Mouse (Mus musculus) MEL (cell line): ENCODE data around the gene Abcc6. TPM values are rescaled to one million over a fixed set of nuclear protein-coding genes. Genes with fewer than 3 reads are reported as not detected.
A peak's percentile ranks its signal among the peaks of the same experiment; 100 is the strongest.

Experiments
- DNase-seq: peaks from one replicate; pipeline ENCODE4 v3.0.0; 2011; ENCODE audit warnings: low read depth, low spot score
- H3K27ac ChIP-seq: 2 replicates; pipeline ENCODE4 v1.5.1; 2012; ENCODE audit warnings: low read depth, mild to moderate bottlenecking, control low read depth, low read length, moderate library complexity; ENCODE audit not compliant: control insufficient read depth
- H3K27me3 ChIP-seq, 2 experiments: fragments of 150-350 bp in 1 of 2; sonication (generic) in 1 of 2; 2 replicates each; pipeline ENCODE4 v1.6.1; 2012; ENCODE audit warnings: low read length in 2 of 2, mild to moderate bottlenecking in 2 of 2, improper control_type of control experiment in 1 of 2, moderate library complexity in 1 of 2; ENCODE audit not compliant: insufficient read depth in 2 of 2, control insufficient read depth in 1 of 2
- H3K36me3 ChIP-seq, 2 experiments: 2 replicates each; pipeline ENCODE4 v1.6.1; 2012 to 2014; ENCODE audit warnings: low read length in 2 of 2, improper control_type of control experiment in 1 of 2, inconsistent platforms in 1 of 2, mild to moderate bottlenecking in 1 of 2; ENCODE audit not compliant: insufficient read depth in 2 of 2, control insufficient read depth in 1 of 2
- H3K4me1 ChIP-seq, 2 experiments: fragments of 150-350 bp in 1 of 2; sonication (generic) in 1 of 2; 2 replicates each; pipeline ENCODE4 v1.6.1; 2012; ENCODE audit warnings: low read length in 2 of 2, improper control_type of control experiment in 1 of 2, mild to moderate bottlenecking in 1 of 2; ENCODE audit not compliant: insufficient read depth in 2 of 2, control insufficient read depth in 1 of 2
- H3K4me3 ChIP-seq, 2 experiments: fragments of 150-350 bp in 1 of 2; sonication (generic) in 1 of 2; 2 replicates each; pipeline ENCODE4 v1.5.1; 2012; ENCODE audit warnings: low read depth in 2 of 2, low read length in 2 of 2, mild to moderate bottlenecking in 2 of 2, moderate library complexity in 2 of 2, control low read depth in 1 of 2, improper control_type of control experiment in 1 of 2; ENCODE audit not compliant: control insufficient read depth in 1 of 2, insufficient read depth in 1 of 2
- H3K79me2 ChIP-seq: 2 replicates; pipeline ENCODE4 v1.6.1; 2012; ENCODE audit warnings: mild to moderate bottlenecking, low read length, moderate library complexity; ENCODE audit not compliant: control insufficient read depth, poor library complexity, insufficient read depth
- H3K9ac ChIP-seq: 2 replicates; pipeline ENCODE4 v1.6.1; 2012; ENCODE audit warnings: low read depth, mild to moderate bottlenecking, control low read depth, low read length, moderate library complexity; ENCODE audit not compliant: control insufficient read depth, poor library complexity, severe bottlenecking
- H3K9me3 ChIP-seq: fragments of 150-350 bp; sonication (generic); replicated peaks from 2 replicates; pipeline ENCODE4 v1.6.1; 2012; ENCODE audit warnings: mild to moderate bottlenecking, low read length, improper control_type of control experiment, moderate library complexity; ENCODE audit not compliant: insufficient read depth
- CHD2 ChIP-seq: IDR thresholded peaks from 2 replicates; pipeline ENCODE4 v1.6.1; 2011; ENCODE audit warnings: low read length, improper control_type of control experiment
- CTCF ChIP-seq, 3 experiments: IDR thresholded peaks in 2 of 3; conservative IDR thresholded peaks in 1 of 3; 2 replicates each; pipeline ENCODE4 v1.5.1; 2011 to 2012; ENCODE audit warnings: low read length in 3 of 3, low read depth in 2 of 3, mild to moderate bottlenecking in 2 of 3, improper control_type of control experiment in 1 of 3, inconsistent platforms in 1 of 3, mixed read lengths in 1 of 3, moderate library complexity in 1 of 3; ENCODE audit not compliant: control insufficient read depth in 1 of 3, insufficient read depth in 1 of 3, poor library complexity in 1 of 3, severe bottlenecking in 1 of 3
- E2F4 ChIP-seq: IDR thresholded peaks from 2 replicates; pipeline ENCODE4 v1.6.1; 2011; ENCODE audit warnings: low read depth, low read length, improper control_type of control experiment, borderline replicate concordance
- EP300 ChIP-seq, 2 experiments: IDR thresholded peaks; 2 replicates each; pipeline ENCODE4 v1.6.1; 2011; ENCODE audit warnings: improper control_type of control experiment in 2 of 2, low read length in 2 of 2, low read depth in 1 of 2, mild to moderate bottlenecking in 1 of 2
- GATA1 ChIP-seq: IDR thresholded peaks from 2 replicates; pipeline ENCODE4 v1.6.1; 2011; ENCODE audit warnings: low read depth, low read length, improper control_type of control experiment
- KAT2A ChIP-seq: conservative IDR thresholded peaks from 2 replicates; pipeline ENCODE4 v1.6.1; 2012; ENCODE audit warnings: low read depth, low read length, improper control_type of control experiment, inconsistent platforms
- MAFK ChIP-seq: IDR thresholded peaks from 2 replicates; pipeline ENCODE4 v1.6.1; 2011; ENCODE audit warnings: low read depth, mild to moderate bottlenecking, low read length, improper control_type of control experiment, borderline replicate concordance
- MAX ChIP-seq: IDR thresholded peaks from 2 replicates; pipeline ENCODE4 v1.6.1; 2011; ENCODE audit warnings: low read length, improper control_type of control experiment
- MAZ ChIP-seq: IDR thresholded peaks from 2 replicates; pipeline ENCODE4 v1.6.1; 2012; ENCODE audit warnings: low read depth, mild to moderate bottlenecking, inconsistent platforms, low read length, improper control_type of control experiment
- MEF2A ChIP-seq: IDR thresholded peaks from 2 replicates; pipeline ENCODE4 v1.6.1; 2014; ENCODE audit warnings: low read depth, mild to moderate bottlenecking, inconsistent platforms, low read length, improper control_type of control experiment; ENCODE audit not compliant: poor library complexity, insufficient replicate concordance, severe bottlenecking; ENCODE audit errors: extremely low read depth
- MXI1 ChIP-seq: IDR thresholded peaks from 2 replicates; pipeline ENCODE4 v1.6.1; 2011; ENCODE audit warnings: mild to moderate bottlenecking, low read depth, low read length, improper control_type of control experiment
- POLR2AphosphoS2 ChIP-seq: IDR thresholded peaks from 2 replicates; pipeline ENCODE4 v1.6.1; 2011; ENCODE audit warnings: low read length, improper control_type of control experiment
- RAD21 ChIP-seq: IDR thresholded peaks from 2 replicates; pipeline ENCODE4 v1.6.1; 2011; ENCODE audit warnings: mild to moderate bottlenecking, low read depth, low read length, improper control_type of control experiment
- SIN3A ChIP-seq: IDR thresholded peaks from 2 replicates; pipeline ENCODE4 v1.6.1; 2012; ENCODE audit warnings: low read length, improper control_type of control experiment, inconsistent platforms
- TAL1 ChIP-seq: IDR thresholded peaks from 2 replicates; pipeline ENCODE4 v1.6.1; 2012; ENCODE audit warnings: mild to moderate bottlenecking, inconsistent platforms, low read length, moderate library complexity, mixed read lengths
- USF1 ChIP-seq: IDR thresholded peaks from 2 replicates; pipeline ENCODE4 v1.6.1; 2014; ENCODE audit warnings: low read depth, mild to moderate bottlenecking, inconsistent platforms, low read length, improper control_type of control experiment, moderate library complexity
- ZKSCAN1 ChIP-seq: IDR thresholded peaks from 2 replicates; pipeline ENCODE4 v1.6.1; 2012; ENCODE audit warnings: low read depth, mild to moderate bottlenecking, inconsistent platforms, low read length, improper control_type of control experiment, moderate library complexity
- polyA plus RNA-seq, 2 experiments: library from polyadenylated mRNA; stranded (reverse) in 1 of 2; unstranded in 1 of 2; fragments of >175 nt in 1 of 2; fragments of >200 nt in 1 of 2; gene quantifications; 2 replicates each; pipeline versions ENCODE4 v1.2.1 to v1.2.4; 2012; ENCODE audit warnings: low replicate concordance in 2 of 2, low read depth in 1 of 2; ENCODE audit not compliant: insufficient read length in 2 of 2, insufficient read depth in 1 of 2, missing spikeins in 1 of 2
- total RNA-seq: library from RNA; depleted of rRNA; stranded (reverse); fragments of 300-350 nt; gene quantifications from 2 replicates; pipeline ENCODE4 v1.2.3, GENCODE M21; 2012

The Abcc6 gene
- total and polyA plus RNA-seq, 3 experiments: 0.04 to 0.12 TPM; not detected in 1

- H3K9me3 ChIP-seq: no peaks in the 10 kb centered on the region
- no peaks in the 10 kb centered on the region for H3K4me1 ChIP-seq
- peak; percentile 39 for DNase-seq
- no peak overlapping the region for H3K27ac ChIP-seq
- H3K79me2 ChIP-seq: no peaks in the 10 kb centered on the region
- no peak overlapping the region for H3K9ac ChIP-seq
- TF ChIP-seq MAFK: no peak
- no peak for TF ChIP-seq USF1
- no peak for TF ChIP-seq SIN3A
- TF ChIP-seq ZKSCAN1: no peak
- TF ChIP-seq CHD2: no peak
- no peak for TF ChIP-seq EP300 (IDR thresholded peaks at IDR 0.05; ENCODE audit: low read depth in 1 of 2, low read length in 2 of 2)
- TF ChIP-seq GATA1: no peak
- no peak for TF ChIP-seq E2F4
- no peak overlapping the region for H3K4me3 ChIP-seq
- H3K27me3 ChIP-seq: no peaks in the 10 kb centered on the region
- peaks cover 0 to 23% of the 10 kb centered on the region in 2 experiments; a peak in 2 of 4 replicates for H3K36me3 ChIP-seq
Observed at GRCm38 (mm10) chr7:46058882-46059281, 28.8 kb upstream of the Abcc6 start.

DNA sequence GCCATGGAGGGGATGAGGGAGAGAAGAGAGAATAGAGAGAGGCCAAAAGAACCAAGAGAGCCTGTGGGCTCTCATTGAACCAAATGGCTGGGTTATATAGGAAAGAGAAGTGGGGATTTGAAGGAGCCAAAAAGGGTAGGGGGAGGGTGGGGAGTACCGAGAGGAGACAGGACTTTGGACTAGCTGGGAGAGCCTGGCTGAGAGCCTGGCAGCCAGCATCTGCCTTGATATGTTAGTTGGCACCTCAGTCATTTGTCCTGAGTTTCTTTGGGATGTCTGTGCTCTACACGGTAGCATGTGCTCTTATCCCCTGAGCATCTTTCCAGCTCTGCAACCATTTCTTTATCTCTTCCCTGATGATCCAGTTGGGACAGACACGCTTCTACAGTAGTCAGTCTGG, 23.5 kb upstream of the Abcc6 start:
- Histone ChIP-seq H3K27me3 (no peaks in the 10 kb centered on the region), H3K9me3 (no peaks in the 10 kb centered on the region), H3K27ac (no peak overlapping the region), H3K4me3 (no peak overlapping the region), H3K9ac (no peak overlapping the region), H3K36me3 (peaks cover 0 to 33% of the 10 kb centered on the region in 2 experiments; a peak in 2 of 4 replicates), H3K4me1 (no peaks in the 10 kb centered on the region), H3K79me2 (no peaks in the 10 kb centered on the region)
- TF ChIP-seq POLR2AphosphoS2 (no peak), MXI1 (no peak), MAZ (no peak), MAX (no peak), MEF2A (no peak), TAL1 (no peak)
- no peak for DNase-seq

DNA sequence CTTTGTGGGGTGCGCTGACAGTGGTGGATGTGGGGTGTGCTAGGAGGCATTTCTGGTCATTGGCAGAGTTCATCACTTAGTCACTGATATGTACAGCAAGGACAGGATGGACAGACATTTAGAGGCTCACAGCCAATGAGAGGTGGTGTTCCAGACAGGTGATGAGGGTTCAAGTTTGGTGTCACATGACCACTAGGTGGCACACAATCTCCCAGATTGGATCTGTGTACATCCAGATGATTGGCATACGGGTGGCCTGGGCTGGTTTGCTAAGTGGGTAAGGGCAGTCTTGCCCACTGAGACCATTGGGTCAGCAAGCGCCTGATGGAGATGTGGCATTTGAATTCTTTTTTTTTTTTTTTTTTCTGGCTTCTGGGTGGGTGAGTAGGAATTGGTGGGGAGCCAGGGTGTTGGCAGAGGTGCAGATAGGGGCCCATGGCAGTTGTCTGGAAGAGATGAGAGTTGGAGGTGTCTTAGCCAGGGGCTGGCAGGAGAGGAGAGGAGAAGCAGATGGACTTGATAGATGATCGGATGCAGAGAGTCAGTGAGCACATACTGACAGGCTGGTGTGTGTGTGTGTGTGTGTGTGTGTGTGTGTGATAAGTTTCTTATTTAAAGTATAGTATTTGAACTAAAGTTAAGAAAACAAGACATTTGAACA, 22.2 kb upstream of the Abcc6 start:
- no peak for TF ChIP-seq KAT2A
- no peak for TF ChIP-seq ZKSCAN1
- TF ChIP-seq RAD21: no peak
- peak; percentile 28 to 48 (median 43); a peak in 5 of 6 replicates for TF ChIP-seq CTCF (IDR thresholded peaks at IDR 0.05 in 2 of 3, conservative IDR thresholded peaks at IDR 0.05 in 1 of 3; ENCODE audit: control insufficient read depth in 1 of 3, insufficient read depth in 1 of 3, low read depth in 2 of 3, low read length in 3 of 3, poor library complexity in 1 of 3, severe bottlenecking in 1 of 3)
- TF ChIP-seq, all 39 proteins: peak for 1
- Histone ChIP-seq H3K27me3 (no peaks in the 10 kb centered on the region), H3K36me3 (peaks cover 0 to 34% of the 10 kb centered on the region in 2 experiments; a peak in 2 of 4 replicates), H3K4me3 (no peak overlapping the region), H3K27ac (no peak overlapping the region), H3K9ac (no peak overlapping the region), H3K9me3 (no peaks in the 10 kb centered on the region), H3K79me2 (no peaks in the 10 kb centered on the region; the same call in 1 of the 2 replicates), H3K4me1 (no peaks in the 10 kb centered on the region)
- DNase-seq: peak; percentile 18
